Mouse (Mus musculus): ENCODE data around the gene Faim2.

GRCm38 (mm10) chr15:99531146-99531545 lies 3.2 kb upstream of the Faim2 start:
- TF ChIP-seq CTCF (conservative IDR thresholded peaks at IDR 0.05; ENCODE audit: low read length) (no peak), POU5F1 (IDR thresholded peaks at IDR 0.05; ENCODE audit: borderline replicate concordance, low read length) (no peak)

Data from E14TG2a.4 (cell line).